Mouse (Mus musculus) frontal cortex, postnatal 14 days (tissue): ENCODE results near the gene Gm21149.
A peak's percentile ranks its signal among the peaks of the same experiment; 100 is the strongest.
"Not testable (repeated sequence)": the region's sequence is repeated elsewhere in the genome, so short reads cannot be mapped to it uniquely, and the experiment has no call there.

Experiments used
- DNase-seq, 2 experiments: peaks; one replicate each; pipeline ENCODE4 v3.0.0; 2022; ENCODE audit warnings: low spot score in 2 of 2

Gene Gm21149

DNA sequence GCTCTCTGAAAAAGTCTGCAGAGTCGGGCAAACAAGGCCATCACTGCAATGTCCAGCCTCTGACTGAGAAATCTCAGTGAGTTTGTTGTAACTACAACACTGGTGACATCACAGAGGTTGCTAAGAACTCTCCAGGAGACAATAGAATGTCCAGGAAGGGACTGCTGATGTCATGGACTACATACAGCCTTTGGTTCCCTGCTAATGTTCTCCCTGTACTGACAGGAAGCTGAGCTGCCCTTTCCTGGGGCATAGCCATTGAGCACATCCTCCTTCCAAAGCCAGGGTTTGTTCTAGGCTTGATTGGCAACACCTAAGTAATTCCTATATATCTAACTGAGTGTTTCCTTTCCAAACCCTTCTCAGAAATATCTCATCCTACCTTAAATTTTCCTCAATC is at the start of gene Gm21149:
Gm21149 (minus strand) TSS at position 101 of the 400 bp plus-strand sequence.
- not testable (repeated sequence) for DNase-seq

DNA sequence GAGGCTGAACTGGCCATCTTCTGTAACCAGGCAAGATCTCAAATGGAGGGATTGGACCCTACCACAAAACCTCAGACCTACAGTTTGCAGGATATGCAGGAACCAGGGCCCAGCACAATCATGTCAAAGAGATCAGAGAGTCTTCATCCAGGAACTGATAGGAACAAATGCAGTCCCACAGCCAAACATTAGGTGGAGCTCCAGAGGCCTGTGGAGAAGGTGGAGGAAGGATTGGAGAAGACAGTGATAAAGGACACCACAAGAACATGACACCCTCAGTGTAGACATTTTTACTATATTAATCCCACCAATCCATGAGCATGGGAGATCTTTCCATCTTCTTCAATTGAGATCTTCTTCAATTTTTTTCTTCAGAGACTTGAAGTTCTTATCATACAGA is 46.1 kb upstream of the Gm21149 start:
- DNase-seq = not testable (repeated sequence)

DNA sequence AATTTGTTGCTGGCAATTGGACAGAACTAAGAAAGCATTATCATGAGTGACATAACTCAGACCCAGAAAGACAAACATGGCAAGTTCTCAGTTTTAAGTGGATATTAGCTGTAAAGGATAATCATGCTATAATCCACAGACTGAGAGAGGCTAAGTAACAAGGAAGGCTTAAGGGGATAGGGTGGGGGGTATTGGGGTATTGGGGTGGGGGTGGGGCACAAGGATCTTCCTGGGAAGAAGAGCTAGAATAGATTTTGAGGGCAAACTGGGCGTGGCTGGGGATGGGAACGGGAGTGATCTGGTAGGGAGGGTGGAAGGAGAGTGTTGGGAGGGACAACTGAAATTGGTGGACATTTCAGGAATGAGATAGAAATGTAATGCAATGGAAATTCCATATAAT is 45.7 kb upstream of the Gm21149 start:
- not testable (repeated sequence) for DNase-seq

DNA sequence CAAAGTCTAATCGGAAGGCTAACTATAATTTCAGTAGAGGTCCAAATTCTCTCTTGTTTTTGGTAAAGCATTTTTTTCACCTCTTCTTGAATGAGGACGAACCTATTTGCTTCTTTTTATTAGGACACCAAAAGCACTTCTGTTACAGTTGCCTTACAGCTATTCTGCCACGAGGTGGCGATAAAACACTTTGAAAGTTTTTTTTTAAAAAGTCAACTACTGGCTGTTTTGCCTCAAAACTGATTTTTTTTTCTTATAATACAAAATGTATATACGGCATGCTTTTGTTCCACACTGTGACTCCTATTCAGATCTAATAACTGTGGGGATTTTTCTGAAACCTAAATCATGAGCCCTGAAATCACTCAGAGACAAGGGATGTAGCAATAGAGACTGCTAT is 44.1 kb upstream of the Gm21149 start:
- DNase-seq = peak in 1 of 2 experiments; percentile 14

DNA sequence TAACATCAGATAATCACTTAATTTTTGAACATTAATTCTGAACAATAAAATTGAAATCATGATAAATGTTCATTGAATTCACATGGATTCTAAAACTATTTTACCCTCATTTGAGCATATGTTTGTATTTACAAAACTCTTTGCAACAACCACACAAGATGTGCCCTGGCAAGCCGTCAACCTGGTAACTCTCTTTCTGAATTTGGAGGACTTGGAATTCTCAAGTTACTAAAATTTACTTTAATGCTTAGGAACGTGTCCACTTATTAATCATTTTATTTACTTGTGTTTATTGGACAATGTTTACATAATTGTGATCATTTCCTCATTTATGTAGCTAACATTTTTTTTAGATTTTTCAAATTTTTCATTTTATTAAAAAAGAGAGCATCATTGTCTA is 40.8 kb upstream of the Gm21149 start:
- DNase-seq = not testable (repeated sequence)

DNA sequence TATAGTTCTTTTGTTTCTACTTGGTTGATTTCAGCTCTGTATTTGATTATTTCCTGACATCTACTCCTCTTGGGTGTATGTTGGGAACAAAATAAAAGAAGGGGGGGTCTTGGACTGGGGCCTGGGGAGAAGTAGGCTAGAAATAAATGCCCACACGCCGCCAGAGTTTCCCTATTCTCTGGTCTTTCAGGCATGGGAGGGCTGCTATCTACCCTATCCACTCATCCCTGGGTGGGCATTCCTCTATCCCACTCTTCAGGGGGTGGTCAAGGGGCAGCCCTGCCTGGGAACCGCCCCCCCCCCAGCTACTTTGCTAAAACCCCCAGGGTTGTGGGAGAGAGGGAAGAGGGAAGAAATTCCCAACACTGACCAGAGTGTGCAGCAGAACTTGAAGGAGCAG is 35.9 kb upstream of the Gm21149 start:
- DNase-seq = not testable (repeated sequence)

DNA sequence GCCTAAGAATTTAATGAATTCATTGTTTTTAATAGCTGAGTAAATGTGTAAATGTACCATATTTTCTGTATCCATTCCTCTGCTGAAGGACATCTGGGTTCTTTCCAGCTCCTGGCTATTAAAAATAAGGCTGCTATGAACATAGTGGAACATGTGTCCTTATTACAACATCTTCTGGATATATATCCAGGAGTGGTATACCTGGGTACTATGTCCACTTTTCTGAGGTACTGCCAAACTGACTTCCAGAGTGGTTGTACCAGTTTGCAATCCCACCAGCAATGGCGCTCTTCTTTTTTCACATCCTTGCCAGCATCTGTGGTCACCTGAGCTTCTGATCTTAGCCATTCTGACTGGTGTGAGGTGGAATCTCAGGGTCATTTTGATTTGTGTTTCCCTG is 33.6 kb upstream of the Gm21149 start:
- not testable (repeated sequence) for DNase-seq

DNA sequence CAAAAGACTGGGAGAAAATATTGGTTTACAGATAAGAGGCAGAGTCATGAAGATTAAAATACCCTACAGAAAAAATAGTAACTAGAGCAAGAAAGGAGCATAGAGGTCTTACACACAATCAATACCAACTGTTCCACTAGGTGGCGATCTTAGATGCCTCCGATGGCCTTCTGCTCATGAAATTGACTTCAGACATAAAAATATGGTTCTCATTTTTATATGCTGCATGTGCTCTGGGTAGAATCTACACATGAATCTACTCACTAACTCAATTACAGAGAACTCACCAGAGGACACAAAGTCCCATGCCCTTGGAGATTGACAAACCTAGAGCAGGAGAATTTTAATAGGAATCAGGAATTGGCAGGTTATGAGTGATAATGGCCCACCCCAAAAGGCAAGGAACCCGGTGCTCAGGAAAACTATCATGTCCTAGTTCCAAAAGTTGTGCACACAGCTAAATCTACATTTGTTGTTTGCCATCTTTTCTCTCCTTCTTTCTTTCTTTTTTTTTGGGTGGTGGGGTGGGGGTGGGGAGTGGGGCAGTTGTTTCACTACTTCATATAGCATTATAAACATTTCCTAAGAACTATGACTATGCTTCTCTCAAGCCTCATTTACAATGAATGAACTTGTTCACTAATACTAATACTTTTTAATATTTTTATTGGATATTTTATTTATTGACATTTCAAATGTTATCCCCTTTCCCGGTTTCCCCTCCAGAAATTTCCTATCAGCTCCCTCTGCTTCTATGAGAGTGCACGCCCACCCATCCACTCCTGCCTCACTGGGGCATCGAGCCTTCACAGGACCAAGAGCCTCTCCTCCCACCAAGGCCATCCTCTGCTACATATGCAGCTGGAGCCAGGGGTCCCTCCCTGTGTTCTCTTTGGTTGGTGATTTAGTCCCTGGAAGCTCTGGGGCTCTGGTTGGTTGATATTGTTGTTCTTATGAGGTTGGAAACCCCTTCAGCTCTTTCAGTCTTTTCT is 32.4 kb upstream of the Gm21149 start:
- not testable (repeated sequence) for DNase-seq

DNA sequence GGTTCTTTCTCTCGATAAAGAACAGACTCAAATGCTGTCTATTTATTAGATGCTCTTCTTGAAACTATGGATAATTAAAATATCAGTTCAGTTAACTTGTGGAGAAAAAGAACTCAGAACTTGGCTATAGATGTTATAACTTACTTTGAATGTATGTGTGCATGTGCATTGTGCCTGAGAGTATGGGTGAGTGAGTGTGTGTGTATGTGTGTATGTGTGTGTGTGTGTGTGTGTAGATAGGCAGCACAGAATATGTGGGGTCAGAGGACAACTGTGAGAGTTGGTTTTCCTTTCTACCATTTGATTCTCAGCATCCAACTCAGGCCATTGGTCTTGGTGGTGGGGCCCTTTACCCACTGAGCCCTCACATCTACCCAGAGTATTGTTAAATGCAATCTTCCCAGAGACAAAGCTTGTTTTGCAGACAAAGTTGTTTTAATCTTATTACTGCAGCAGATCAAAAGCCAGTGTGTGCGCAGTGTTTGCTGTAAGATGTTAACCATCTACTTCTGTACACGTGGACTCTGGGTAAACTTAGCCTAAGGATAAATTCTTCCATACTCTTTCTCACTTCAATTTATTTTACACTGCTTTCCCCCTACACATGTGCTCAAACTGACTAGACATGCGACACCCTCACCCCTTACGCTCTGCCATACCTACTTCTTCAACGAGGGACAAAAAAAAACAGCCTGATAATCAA is 31.6 kb upstream of the Gm21149 start:
- DNase-seq = not testable (repeated sequence)

DNA sequence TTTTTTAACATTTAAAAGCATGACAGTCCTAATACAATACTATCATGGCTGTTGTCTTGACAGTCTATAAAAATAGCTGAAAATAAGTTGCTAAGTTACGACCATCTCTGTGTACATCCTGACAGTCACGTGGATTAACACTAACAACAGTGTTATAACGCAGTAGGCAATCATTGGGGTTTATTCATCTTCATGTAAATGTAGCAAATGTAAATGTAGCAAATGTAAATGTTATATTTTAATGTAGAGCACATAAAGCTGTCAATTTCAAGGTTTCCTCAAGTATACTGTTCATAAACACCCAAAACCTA is 30.9 kb upstream of the Gm21149 start:
- DNase-seq = no peak

DNA sequence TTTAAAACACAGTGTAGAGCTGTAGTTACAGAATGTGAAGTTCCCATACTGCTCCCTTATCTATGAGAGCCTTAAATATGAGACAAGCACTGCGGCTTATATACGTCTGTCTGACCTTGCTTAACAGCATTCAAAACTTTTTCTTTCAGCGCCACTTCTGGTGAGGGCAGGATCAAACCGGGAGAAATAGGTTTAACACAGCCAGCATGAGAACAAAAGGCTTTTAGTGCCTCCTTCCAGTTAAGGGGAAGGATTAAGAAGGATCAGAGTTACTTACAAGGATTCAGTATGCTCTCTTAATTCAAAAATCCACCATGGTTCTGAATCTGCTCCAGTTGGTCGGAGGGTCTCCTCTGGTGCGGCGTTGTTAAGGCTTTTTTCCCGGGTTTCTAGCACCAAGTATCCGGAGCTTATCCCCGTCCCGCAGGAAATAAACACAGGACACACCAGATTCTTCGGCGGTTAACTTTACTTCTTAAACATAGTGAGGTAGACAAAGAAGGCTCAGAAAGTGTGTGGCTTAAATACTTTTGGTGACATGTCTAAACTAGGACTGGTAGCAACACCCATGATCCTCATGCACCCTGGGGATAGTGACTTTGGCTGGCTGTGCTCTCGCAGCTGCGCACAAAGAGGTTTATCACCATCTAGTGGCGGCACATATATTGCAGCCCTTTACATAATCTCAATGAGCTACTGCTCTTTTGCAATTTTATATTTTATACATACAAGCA is 30.4 kb upstream of the Gm21149 start:
- DNase-seq = peak in 1 of 2 experiments; percentile 18

DNA sequence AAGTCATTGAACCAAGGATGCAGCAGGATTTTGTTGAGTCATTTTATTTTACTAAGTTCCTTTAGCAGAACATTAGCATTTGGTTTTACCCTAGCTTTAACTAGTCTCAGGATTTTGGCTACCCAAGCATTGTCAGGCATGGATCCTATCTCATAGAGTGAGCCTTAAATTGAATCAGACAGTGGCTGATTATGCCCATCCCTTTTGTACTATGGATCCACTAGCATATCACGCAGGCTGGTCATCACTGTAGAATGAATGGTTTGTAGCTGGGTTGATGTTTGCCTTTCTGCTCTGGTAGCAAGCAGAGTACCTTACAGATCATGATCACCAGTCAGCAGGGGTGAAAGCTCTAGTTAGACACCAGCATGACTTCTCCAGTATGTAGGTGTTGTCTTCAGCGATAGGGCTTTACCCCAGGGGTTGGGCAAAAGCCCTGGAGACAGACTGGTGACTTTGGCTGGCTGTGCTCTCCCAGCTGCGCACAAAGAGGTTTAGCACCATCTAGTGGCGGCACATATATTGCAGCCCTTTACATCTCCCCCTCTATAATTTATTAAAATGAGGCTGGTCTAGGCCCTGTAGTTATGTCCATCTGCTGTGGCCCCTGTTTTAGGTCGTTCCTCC is 22.6 kb upstream of the Gm21149 start:
- DNase-seq = peak in 1 of 2 experiments; percentile 7

DNA sequence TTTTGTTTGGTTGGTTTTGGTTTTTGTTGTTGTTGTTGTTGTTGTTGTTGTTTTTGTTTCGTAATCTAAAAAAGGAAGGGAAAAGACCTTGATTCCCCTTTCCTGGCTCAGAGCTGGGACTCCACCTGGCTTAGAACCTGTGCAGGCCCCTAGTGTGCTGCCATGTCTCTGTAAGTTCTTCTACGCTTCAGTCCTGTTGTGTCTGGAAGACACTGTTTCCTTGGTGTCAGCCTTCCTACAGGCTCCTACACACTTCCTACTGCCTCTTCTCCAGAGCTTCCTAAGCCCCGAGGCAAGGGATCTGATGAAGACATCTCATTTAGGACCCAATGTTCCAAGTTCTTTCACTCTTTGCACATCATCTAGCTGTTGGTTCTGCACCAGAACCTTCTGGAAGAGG is 22.0 kb upstream of the Gm21149 start:
- DNase-seq = not testable (repeated sequence)

DNA sequence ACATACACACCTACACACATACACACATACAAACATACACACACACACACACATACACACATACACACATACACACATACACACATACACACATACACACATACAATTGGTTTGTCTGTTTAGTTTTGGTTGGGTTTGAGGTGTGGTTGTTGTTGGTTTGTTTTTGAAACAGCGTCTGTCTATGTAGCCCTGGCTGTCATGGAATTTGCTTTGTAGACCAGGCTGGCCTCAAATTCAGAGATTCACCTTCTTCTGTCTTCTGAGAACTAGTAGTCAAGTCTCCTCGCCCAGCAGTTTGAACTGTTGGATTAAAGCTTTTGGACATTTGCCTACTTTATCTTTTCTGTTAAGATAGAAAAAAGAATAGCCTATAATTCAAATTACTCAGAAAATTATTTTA is 14.6 kb upstream of the Gm21149 start:
- DNase-seq = not testable (repeated sequence)

DNA sequence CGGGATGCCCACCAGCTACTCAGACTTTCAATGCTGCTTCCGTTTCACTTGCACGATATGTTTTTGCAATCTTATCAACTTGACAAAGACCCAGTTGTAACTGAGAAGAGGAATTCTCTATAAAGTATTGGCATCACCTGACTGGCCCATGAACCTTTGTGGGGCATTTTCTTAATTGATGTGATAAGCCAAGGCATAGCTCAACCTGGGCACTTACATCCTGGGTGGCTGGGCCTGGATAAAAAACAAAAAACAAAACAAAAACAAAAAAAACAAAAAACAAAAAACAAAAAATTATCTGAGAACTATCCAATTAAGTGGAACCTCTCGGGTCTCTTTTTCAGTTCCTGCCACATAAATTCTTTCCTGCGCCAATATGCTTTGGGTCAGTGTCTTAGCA is 12.4 kb upstream of the Gm21149 start:
- no peak for DNase-seq

DNA sequence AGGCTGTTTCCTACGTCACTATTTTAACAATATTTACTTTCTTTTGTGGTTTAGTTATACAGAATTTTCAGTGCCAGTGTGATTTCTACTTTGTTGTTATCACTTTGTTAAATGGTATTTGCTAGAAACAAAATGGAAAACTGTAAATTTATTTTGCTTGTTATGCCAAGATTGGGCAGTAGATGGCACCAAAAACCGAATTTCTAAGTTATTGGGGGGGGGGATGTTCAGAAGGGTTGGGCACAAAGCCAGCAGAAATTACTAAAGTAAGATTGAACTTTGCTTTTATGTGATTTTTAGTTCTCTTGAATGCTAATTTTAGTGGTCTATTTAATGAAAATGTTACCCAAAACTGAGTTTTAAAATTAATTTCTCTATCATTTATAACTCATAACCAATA is 8.3 kb upstream of the Gm21149 start:
- DNase-seq = not testable (repeated sequence)

DNA sequence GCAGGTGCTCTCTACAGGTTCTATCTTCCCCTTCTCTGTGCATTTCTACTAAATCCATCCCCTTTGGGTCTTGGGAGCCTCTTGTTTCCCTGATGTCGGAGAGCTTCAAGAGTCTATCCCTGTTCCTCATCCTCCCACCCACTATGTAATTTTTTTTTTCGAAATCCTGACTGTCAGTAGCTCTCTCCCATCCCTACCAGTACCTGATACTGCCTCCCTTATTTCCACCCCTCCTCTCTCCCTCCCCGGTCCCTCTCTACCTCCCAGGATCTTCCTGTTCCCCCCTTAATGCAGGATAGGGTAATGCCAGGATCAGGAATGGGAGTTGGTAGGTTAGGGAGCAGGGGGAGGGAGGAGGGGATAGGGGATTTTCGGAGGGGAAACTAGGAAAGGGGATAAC is 7.3 kb upstream of the Gm21149 start:
- not testable (repeated sequence) for DNase-seq

DNA sequence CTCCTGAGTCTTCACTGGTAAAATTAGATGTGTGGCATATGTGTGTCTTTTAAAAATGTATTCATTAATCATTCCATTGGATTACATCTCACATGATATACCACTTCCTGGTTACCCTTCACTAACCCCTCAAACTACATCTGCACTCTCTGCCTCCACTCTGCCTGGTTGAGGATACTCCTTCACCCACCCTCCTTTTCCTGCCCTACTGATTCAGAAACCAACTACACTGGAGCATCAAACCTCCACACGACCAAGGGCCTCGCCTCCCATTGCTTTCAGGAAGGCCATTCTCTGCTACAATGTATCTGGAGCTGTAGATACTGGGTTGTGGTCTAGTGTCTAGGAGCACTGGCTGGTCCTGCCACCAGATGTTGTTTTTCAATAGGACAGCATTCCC is 6.5 kb upstream of the Gm21149 start:
- DNase-seq = not testable (repeated sequence)

DNA sequence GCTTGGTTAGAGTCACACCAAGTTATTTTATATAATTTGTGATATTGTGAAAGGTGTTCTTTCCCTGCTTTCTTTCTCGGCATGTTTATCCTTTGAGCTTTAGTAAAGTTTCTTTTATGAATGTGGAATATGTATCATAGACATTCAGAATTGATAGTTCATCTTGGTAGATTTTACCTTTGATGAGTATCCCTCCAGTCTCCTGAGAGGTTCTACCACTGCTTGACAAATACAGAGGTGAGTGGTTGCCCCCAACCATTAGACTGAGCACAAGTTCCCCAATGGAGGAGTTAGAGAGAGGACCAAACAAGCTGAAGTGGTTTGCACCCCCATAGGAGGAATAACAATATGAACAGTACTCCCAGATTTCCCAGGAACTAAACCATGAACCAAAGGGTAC is 6.2 kb downstream of the Gm21149 start:
- not testable (repeated sequence) for DNase-seq

DNA sequence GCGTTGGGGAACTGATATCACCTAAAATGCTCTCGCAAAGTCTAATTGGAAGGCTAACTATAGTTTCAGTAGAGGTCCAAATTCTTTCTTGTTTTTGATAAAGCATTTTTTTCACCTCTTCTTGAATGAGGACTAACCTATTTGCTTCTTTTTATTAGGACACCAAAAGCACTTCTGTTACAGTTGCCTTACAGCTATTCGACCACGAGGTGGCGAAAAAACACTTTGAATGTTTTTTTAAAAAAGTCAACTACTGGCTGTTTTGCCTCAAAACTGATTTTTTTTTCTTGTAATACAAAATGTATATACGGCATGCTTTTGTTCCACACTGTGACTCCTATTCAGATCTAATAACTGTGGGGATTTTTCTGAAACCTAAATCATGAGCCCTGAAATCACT is 8.6 kb downstream of the Gm21149 start:
- DNase-seq = not testable (repeated sequence)

DNA sequence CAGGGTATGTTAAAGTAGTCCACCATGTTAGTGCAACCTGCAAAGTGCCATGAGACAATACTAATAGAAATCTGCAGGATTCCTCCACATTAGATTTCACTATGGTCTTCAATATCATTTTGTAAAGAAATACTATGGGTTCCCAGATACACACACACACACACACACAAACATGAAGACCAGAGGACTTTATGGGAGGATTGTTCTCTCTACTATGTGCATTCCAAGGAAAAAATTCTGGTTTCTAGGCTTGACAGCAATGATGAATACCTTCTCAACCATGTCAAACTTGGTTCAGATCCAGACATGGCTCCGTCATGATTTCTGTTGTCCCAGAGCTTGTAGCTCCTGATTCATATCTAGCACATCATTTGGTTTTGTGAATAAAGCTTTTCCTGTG is 10.1 kb downstream of the Gm21149 start:
- not testable (repeated sequence) for DNase-seq

DNA sequence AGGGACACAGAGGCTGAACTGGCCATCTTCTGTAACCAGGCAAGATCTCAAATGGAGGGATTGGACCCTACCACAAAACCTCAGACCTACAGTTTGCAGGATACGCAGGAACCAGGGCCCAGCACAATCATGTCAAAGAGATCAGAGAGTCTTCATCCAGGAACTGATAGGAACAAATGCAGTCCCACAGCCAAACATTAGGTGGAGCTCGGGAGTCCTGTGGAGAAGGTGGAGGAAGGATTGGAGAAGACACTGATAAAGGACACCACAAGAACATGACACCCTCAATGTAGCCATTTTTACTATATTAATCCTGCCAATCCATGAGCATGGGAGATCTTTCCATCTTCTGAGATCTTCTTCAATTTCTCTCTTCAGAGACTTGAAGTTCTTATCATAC is 12.8 kb downstream of the Gm21149 start:
- DNase-seq = not testable (repeated sequence)
